Mouse (Mus musculus) gastrocnemius, adult 18-20 months (tissue): ENCODE data around the gene Cyp24a1. TPM values are rescaled to one million over a fixed set of nuclear protein-coding genes. Genes with fewer than 3 reads are reported as not detected.
"Not testable (repeated sequence)": the region's sequence is repeated elsewhere in the genome, so short reads cannot be mapped to it uniquely, and the experiment has no call there.

Source experiments
- DNase-seq: peaks from one replicate; pipeline ENCODE4 v3.0.0; 2021; ENCODE audit warnings: low spot score
- total RNA-seq, 2 experiments: library from RNA; stranded (reverse); gene quantifications; 2 replicates each; pipeline ENCODE4 v1.2.3; 2021

Gene Cyp24a1
- total RNA-seq, 2 experiments from 2014 or later: not detected

DNA sequence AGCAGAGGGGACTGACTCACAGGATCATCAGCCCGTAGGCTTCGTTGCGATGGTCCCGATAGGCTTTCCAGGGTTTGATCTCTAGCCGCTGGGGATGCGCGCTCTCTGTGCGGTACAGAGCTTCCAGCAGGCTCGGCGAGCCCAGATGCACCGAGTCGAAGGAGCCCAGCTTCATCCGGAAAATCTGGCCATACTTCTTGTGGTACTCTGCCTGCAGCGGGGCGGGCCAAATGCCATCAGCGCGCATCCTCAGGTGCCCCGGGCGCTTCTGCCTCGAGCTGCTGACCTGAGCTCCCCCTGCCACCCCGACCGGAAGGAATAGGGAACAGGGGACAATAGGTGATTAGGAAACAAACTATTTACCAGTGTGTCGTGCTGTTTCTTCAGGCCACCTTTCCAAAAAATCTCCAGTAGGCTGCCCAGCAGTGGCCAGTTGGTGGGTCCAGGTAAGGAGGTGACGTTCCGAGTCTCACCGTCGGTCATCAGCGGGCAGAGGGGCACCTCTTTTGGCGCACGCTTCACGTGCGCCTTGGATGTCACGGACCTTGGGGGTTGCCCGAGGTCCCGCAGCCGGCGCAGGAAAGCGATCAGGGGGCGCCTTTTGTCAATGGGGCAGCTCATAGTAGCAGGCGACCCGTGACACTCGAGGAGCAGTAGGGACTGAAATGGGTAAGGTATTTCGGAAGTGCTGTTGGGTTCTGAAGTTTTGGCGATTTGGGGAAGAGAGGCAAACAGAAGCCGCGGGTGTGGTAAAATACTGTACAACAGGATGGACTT, 603 bp downstream of the Cyp24a1 start, which contains the start of gene Pfdn4:
Gene Pfdn4 (plus strand): TSS at position 275 of the 777 bp plus-strand sequence.
- DNase-seq: no peak

DNA sequence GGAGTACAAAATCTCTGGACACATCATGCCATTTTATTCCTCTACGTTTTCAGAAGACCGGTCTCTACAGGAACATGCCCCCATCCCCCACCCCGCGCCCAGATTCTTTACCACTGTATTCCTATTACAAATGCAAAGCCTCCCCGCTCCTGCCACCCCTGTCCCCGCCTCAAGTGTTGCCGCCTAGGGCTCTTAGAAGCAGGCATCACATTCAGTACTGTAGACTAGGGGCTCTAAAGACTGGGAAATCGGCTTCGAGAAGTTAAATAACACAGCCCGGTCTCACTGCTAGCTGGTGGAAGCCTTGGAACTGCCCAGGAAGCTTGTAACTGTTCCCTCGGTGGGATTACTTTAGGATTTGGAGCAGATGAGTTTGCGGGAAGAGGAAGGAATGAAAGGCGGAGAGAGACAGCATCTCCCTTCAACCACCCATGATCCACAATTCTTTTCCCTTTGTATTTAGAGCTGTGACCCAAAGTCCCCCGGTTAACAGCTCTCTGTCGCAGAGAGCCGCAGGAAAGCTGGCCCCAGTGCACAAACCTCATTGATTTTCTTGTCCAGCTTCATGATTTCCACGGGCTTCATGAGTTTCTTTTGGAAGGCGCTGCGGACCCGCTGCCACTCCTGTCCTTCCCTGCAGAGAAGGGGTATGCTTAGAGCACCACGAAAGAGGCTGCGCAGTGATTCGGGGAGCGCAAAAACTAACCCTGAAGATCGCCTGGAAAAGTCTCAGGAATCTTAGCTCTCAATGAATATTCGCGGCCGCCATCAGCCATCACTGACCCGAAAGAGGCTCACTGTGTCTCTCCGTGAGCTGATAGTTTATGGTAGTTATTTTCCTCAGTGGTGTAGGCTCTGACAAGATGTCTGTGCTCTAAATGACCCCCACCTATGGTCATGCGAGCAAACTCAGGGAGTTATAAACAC, 1.9 kb downstream of the Cyp24a1 start:
- DNase-seq: no peak

DNA sequence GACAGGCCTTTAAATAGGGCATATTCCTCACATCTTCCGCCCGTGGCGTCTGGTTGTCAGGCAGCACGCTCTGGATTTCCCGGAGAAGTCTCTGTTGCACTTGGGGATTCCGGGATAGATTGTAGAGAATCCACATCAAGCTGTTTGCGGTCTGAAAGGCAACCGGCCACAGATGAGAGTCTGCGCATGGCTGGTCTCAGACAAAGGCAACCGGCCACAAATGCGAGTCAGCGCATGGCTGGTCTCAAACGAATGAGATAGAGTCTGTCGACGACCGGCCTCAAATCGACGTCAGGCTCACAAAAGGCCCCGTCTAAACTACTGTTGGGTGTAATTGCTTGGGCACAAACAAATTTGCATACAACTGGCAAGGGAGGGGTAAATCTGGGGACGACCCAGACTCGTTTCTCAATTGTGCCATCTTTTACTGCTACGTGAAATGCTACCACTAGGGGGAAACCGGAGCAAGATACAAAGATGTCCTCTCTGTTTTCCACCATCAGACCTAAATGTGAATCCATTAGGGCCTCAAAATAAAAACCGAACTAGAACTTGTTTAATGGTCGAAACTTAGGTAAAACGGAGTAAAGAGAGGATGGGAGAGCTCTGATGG, 8.9 kb downstream of the Cyp24a1 start:
- no peak for DNase-seq

DNA sequence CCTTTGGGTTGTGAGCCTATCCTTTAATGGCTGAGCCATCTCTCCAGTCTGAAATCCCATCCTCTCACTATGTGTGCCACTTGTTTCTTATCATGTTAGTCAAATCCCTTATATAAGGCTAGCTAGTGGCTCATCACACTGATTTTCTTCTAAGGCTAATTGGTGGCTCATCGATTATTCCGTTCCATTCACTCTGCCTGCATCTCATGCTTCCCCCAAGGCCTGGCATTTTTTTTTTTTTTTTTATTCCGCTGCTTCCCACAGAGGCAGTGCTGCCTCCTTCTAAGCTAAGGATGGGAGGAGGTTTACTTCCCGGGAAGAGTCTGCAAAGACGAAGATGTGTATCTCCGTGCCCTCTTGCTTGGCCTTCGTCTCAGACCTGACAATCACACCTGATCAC, 9.7 kb downstream of the Cyp24a1 start:
- no peak for DNase-seq

DNA sequence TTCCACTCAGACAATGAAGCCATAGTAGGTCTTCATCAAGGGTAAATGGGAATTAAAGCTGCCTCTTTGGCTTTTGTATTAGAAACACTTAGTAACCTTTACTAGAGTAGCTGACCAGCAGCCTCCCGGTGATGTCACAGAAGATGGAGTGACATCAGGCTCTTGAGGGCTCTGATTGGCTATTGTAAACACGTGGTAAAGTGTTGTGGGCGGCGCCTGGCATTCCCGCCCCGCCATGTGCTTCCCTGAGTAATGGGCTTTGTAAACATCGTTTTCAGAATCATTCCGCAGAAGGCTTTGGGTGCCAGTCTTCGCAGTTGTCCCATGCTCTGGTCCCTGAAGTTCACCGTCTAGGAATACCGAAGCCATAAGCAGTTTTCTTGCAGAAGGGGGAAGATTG, 13.0 kb downstream of the Cyp24a1 start:
- DNase-seq: no peak

DNA sequence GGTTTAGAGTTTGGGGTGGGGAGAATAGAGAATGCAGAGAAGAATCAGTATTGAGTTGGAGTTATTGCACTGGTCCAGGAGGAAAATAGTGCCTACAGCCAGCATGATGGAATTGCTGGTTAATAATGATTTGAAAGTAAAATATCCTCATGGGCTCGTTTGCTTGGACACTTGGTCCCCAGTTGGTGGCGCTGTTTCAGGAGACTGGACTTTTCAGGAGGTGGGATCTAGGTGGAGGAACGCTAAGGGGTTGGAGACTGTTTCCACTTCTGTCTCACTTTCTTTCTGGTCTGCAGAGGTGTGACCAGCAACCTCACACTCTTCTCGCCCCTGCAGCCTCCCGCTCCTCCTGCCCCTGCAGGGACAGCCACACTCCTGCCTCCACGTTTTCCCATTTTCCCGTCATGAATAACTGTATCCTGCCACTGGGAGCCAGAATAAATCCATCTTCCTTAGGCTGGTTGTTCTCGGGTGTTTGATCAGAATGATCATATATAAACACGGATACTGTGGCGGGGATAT, 14.9 kb downstream of the Cyp24a1 start:
- no peak for DNase-seq

DNA sequence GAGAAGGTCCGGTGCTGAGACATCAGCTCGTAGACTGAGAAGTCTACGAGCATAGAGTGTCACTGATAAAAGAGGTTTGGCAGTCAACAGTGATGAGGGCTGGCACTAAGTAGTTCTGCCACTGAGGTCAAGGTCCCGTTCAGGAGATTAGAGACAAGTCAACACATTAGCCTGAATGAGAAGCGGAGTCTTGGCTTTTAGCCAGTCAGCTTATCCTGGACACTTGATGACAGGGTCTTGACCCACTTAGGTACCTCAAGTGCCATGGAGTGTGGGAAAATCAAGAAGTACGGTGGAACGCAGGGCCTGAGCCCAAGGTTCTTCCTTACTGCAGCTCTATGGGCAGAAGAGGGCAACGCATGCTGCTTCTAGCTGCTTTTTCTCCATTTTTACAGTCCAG, 20.3 kb downstream of the Cyp24a1 start:
- no peak for DNase-seq

DNA sequence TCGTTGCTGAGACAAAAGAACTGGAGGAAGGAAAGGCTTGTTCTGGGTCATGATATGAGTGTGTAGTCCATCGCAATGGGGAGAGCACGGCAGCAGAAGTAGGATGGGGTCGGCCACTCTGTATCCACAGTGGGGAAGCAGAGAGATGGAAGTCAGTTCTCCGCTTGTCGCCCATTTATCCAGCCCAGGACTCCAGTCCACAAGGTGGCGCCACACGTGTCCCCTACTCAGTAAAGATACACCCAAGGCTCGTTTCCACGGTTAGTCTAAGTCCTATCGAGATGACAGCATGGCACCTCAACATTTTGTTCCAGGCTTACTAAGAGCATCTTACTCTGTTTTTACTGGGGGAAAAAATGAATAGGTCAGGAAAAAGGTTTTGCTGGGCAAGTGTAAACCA, 20.7 kb downstream of the Cyp24a1 start:
- peak; percentile 5 for DNase-seq

DNA sequence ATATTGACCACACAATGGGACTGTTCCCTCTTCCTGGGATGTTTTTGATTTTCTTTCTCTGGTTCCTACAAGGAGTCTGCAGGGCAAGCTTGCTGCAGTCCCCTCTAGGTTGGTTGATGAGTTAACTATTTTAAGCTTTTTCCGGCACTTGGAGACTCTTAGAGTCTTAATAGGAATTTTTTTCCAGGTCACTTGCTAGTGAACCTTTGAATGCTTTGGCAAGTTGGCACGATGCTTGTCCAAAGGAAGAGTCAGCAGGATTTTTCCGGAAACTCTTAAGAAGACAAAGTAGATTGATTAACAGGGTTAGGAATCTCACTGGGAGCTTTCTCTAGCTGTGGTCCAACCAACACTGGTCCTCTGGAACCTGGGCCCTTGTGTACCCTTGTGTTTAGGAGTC, 21.8 kb downstream of the Cyp24a1 start:
- no peak for DNase-seq

DNA sequence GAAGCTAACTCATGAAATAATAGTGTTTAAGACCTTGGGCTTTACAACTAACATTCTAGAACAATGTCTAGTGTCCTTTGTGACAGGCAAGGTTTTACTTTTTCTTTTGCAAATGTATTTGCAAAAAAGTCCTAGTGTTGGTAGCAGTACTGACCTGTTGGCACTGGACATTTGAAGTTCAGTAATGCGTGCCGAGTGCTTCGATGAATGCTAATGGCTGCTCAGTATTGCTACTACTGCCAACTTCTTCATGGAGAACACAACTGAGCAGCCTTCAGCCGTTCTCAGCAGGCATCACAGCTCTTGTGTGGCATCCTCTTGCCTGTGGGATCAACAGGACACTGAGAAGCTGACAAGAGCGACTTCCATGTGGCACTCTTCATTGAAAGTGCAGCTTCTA, 22.8 kb downstream of the Cyp24a1 start:
- DNase-seq: no peak

DNA sequence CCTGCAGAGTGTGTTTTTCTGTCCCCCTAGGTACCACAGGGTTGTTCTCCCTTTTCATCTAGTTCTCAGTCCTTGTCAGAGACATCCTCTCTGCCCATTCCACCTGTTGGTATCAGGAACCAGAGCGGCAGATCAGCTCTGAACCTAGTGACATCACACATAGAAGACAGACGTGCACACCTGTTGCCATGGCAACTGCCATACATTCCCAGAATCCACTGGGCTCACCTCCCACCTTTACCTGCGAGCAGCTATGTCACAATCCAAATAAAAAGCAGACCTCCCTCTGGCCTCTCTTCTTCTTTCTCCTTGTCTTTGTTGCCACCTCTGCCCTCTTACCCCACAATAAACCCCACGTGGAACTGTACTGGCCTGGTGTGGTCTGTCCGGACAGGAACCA, 26.4 kb downstream of the Cyp24a1 start:
- no peak for DNase-seq

DNA sequence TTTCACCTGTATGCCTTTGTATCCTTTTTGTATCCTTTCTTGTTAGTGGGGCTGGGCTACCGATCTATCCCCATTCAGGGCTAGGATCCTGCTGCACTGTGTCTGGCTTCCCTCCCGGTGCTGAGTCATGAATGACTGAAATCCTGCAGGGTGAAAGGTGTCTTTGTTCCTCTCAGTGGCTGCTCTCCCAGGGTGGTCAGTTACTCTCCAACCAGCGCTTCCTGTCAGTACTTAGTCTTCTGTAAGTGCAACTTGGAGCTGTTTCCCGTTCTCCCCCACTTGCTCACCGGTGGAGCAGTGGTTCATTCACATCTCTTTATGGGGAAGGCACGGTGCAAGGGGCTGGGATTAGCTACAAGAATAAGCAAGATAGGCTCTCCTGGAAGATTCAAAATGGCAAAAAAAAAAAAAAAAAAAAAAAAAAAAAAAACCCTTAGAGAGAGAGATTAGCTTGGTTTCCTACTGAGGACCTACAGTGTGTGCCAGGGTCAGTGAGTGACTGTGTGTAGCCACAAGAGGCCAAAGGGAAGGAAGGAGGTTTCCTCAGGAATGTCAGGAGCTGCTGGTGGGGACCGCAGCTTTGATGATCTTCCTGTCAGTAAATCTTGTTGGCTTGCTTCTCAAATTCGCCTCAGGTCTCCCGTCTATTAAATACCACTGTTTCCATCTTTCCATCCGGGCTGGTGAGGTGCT, 27.2 kb downstream of the Cyp24a1 start:
- no peak for DNase-seq

DNA sequence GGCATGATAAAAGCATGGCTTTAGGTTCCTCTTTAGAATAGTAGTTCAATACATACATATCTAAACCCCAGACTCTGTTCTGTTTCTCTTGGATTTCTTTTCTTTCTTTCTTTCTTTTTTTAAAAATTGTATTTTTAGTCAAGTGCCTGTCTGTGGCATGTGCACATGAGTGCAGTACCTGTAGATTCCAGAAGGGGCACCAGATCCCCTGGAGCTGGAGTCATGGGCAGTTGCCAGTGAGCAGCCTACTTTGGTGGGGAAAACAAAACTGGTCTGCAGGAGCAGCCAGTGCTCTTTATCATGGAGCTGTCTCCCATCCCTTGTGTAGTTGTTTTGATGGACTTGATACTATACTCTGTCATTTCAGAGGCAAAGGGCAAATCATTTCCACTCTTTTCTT, 28.9 kb downstream of the Cyp24a1 start:
- no peak for DNase-seq

DNA sequence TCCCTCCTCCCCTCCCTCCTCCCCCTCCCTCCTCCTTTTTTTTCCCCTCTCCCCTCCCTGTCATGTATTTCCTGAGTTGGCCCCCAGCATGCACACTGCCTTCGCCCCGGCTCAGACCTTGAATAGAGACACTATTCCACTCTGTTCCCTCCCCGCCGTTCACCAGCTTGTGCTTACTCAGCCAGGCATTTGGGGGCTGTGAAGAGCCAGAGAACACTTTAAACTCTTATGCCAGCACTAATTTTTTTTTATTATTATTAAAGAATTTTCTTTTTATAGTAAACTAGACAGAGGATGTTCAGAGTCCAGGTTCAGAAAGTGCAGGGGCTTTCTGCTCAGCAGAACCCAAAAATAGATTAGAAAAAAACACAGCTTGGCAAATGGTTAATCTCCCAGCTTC, 32.1 kb downstream of the Cyp24a1 start:
- no peak for DNase-seq

DNA sequence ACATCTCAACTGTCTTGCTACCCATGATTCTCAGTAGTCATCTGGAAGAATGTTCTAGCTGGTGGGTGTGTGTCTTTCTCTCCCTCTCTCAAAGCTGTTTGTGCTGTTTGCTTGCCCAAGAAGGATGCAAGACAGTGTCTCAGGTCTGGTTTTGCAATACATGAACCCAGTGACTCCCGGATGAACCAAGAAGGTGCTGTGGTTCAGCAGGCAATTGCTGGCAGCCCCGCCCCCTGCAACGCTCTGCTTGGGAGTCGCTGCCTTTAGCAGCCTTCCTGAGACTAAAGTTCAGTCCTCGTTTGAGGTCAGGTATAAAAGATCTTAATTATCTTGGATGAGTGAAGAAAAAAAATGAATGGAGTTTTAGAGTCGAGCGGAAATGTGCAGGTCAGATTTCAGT, 35.3 kb downstream of the Cyp24a1 start:
- no peak for DNase-seq

DNA sequence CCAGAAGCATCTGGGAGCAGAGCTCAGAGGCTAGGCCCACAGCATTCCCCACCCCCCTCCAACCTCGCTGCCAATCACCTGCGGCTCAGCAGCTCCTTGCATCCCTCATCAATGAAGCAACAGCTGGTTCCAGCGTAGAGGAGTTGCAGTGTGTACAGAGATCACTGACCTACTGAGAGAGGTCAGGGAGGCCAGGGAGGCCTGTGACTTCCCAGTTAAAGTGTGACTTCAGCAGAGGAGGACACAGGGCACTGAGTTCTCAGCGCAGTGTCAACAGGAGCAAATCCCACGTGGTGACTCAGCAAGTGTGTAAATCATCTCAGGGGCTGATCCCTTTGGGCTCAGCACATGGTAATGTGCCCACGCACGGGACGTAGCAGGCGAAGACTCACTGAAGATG, 37.1 kb downstream of the Cyp24a1 start:
- no peak for DNase-seq

DNA sequence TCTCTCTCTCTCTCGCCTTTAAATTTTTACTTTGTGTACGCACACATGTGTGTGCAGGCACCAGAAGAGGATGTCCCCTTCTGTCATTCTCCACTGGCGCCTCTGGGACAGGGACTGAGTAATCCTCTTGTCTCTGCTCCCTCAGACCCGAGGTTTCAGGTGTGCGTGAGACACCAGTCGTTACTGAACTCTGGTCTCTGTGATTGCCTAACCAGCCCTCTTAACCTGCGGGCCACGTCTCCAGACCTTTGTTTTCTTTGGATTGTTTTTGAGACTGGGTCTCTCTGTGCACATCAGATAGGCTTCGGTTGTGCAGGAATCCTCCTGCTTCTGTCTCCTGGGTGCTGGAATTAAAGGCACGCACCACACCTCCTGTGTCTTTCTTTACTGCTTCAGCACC, 37.8 kb downstream of the Cyp24a1 start:
- no peak for DNase-seq

DNA sequence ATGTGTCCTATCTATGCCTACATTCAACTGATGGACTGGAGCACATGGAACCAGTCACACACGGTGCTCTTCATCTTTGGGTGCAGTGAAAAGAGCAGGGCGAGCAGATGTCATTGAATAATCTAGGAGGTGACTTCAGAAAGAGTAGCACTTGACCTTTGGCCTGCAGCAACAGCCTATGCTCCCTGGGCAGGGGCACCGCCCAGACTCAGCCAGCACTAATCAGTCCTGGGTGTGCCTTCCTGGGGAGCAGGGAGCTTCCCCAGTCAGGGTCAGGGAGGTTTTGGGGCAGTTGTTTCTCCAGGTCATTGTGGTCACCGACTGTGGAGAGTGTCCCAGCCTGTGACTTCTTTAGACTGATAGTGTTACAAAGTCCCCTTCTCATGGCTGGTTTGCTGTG, 43.1 kb downstream of the Cyp24a1 start:
- not testable (repeated sequence) for DNase-seq

DNA sequence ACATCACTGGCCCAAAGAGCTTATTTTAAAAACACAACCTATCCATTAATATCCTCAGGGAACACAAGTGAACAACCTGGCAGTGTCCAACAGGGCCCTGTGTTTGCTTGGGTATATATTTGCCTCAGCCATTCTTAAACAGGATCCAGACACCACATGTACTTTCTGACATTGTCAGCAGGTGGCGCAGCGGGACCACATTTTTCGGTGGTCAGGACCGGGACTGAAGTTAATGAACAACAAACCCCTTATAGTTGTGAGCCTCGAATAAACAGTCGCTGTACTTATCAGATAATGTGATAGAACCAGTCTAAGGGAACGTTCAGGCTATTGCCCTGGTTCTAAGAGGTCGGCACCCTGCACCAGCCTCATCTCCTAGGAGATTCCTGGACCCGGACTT, 46.0 kb downstream of the Cyp24a1 start:
- peak; percentile 70 for DNase-seq

DNA sequence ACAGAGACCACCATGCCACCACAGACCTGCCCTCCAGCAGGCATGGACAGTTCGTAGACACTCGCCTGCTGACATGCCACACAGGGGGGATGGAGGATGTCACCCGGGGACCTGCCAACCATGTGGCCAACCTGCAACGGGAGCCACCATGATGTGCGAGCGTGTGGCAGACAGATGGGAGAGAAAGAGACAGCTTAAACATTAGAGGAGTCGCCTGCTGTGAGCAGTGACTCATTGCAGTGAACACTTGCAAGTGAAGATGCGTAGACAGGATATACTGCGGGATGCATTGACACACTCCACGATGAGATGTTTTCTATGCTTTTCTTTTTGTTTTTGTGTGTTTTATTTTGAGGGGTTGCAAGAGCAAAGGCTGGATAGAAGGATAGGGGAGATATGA, 49.3 kb downstream of the Cyp24a1 start:
- no peak for DNase-seq

DNA sequence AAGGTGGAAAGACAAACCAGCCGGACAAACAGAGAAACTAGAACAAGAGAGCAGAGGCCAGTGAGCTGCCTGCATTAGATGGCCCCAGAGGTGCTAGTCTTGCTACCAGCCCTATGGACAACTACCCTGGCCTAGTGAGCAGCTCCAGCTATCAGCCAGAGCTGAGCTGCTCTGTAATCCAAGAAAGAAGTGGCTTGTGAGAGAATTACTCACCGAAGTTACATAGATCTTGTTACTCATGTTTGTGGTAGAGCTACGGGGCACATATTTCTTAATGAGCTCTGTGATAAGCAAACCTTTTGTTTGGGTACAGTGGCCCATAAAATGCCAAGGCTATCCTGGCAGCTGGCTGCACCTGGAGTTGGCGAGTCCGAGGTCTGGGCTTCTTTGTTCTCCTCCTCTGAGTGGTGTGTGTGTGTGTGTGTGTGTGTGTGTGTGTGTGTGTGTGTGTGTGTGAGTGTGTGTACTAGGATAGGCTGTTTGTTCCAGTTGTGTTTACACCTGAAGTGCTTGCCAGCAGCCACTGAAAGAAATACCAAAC, 50.0 kb downstream of the Cyp24a1 start:
- DNase-seq: no peak
